Mouse (Mus musculus) liver, embryonic 15.5 days (tissue): ENCODE measurements around the gene Car15. TPM values are rescaled to one million over a fixed set of nuclear protein-coding genes. Genes with fewer than 3 reads are reported as not detected.

Experiments used
- ATAC-seq: fragments of 200-750 bp; cut with Nextera tagmentation; 2 replicates; pipeline ENCODE4 v1.8.0; 2017; ENCODE audit warnings: moderate number of reproducible peaks, mild to moderate bottlenecking, moderate library complexity; ENCODE audit not compliant: insufficient read depth
- H3K27ac ChIP-seq: fragments of 300-500 bp; sonication (generic); replicated peaks from 2 replicates; pipeline ENCODE4 v1.5.1; 2015; ENCODE audit warnings: mild to moderate bottlenecking, inconsistent platforms
- H3K27me3 ChIP-seq: fragments of 300-500 bp; sonication (generic); 2 replicates; pipeline ENCODE4 v1.6.1; 2015; ENCODE audit warnings: mild to moderate bottlenecking, inconsistent platforms
- H3K36me3 ChIP-seq: fragments of 300-500 bp; sonication (generic); replicated peaks from 2 replicates; pipeline ENCODE4 v1.6.1; 2015; ENCODE audit warnings: moderate library complexity, mild to moderate bottlenecking, inconsistent platforms
- H3K4me1 ChIP-seq: fragments of 300-500 bp; sonication (generic); replicated peaks from 2 replicates; pipeline ENCODE4 v1.6.1; 2015; ENCODE audit warnings: inconsistent platforms
- H3K4me2 ChIP-seq: fragments of 300-500 bp; sonication (generic); 2 replicates; pipeline ENCODE4 v1.6.1; 2015; ENCODE audit warnings: moderate library complexity, mild to moderate bottlenecking, inconsistent platforms
- H3K4me3 ChIP-seq: fragments of 300-500 bp; sonication (generic); replicated peaks from 2 replicates; pipeline ENCODE4 v1.5.1; 2015; ENCODE audit warnings: mild to moderate bottlenecking, inconsistent platforms
- H3K9ac ChIP-seq: fragments of 300-500 bp; sonication (generic); 2 replicates; pipeline ENCODE4 v1.6.1; 2015; ENCODE audit warnings: moderate library complexity, mild to moderate bottlenecking, inconsistent platforms
- H3K9me3 ChIP-seq: fragments of 300-500 bp; sonication (generic); replicated peaks from 2 replicates; pipeline ENCODE4 v1.6.1; 2016; ENCODE audit warnings: inconsistent platforms
- WGBS: fragments of 180-500 bp; shearing (Covaris S2); methylation state at CpG from one replicate; pipeline ENCODE4 v1.1.7; 2015; ENCODE audit warnings: mixed read lengths; ENCODE audit not compliant: insufficient replicate concordance; 5-methylcytosine and 5-hydroxymethylcytosine counted together
- polyA plus RNA-seq: library from polyadenylated mRNA; unstranded; fragments of >200 nt; fragmentation: Nextera tagmentation; extraction: Ambion mirVana; gene quantifications from 2 replicates; pipeline ENCODE4 v1.2.1, GENCODE M21; 2015

Gene Car15
- polyA plus RNA-seq, 1 experiment from 2014 or later = 0.55 TPM

- WGBS = 82% methylated on average over 2 of the region's 2 CpGs
- no peak overlapping the region for H3K4me3 ChIP-seq
These were observed 15.1 kb upstream of the Car15 start for GRCm38 (mm10) chr16:17853263-17853662.

GRCm38 (mm10) chr16:17851860-17852259 lies 13.7 kb upstream of the Car15 start:
- H3K36me3 ChIP-seq = peaks cover 88% of the 10 kb centered on the region
- WGBS = 85% methylated on average over 1 of the region's 1 CpGs

More at GRCm38 (mm10) chr16:17853263-17853662, 15.1 kb upstream of the Car15 start:
- Histone ChIP-seq H3K4me2 (no peak overlapping the region), H3K27me3 (no peaks in the 10 kb centered on the region), H3K9me3 (no peaks in the 10 kb centered on the region), H3K4me1 (no peaks in the 10 kb centered on the region), H3K36me3 (peaks cover 89% of the 10 kb centered on the region), H3K27ac (no peak overlapping the region), H3K9ac (no peak overlapping the region)
- no peak for ATAC-seq

GRCm38 (mm10) chr16:17851331-17851730 lies 13.2 kb upstream of the Car15 start:
- H3K27me3 ChIP-seq = no peaks in the 10 kb centered on the region
- H3K36me3 ChIP-seq = peaks cover 88% of the 10 kb centered on the region
- H3K27ac ChIP-seq = no peak overlapping the region
- WGBS = 87% methylated on average over 5 of the region's 5 CpGs
- no peak for ATAC-seq
- H3K4me3 ChIP-seq = no peak overlapping the region
- H3K9ac ChIP-seq = no peak overlapping the region
- H3K4me2 ChIP-seq = no peak overlapping the region
- H3K9me3 ChIP-seq = no peaks in the 10 kb centered on the region
- no peaks in the 10 kb centered on the region for H3K4me1 ChIP-seq

More at GRCm38 (mm10) chr16:17851860-17852259, 13.7 kb upstream of the Car15 start:
- Histone ChIP-seq H3K4me2 (no peak overlapping the region), H3K9ac (no peak overlapping the region), H3K9me3 (no peaks in the 10 kb centered on the region), H3K27ac (no peak overlapping the region), H3K27me3 (no peaks in the 10 kb centered on the region), H3K4me3 (no peak overlapping the region), H3K4me1 (no peaks in the 10 kb centered on the region)
- ATAC-seq = no peak

GRCm38 (mm10) chr16:17849486-17849885 lies 11.3 kb upstream of the Car15 start:
- 69% methylated on average over 6 of the region's 6 CpGs for WGBS
- no peak overlapping the region for H3K27ac ChIP-seq
- peaks cover 91% of the 10 kb centered on the region for H3K36me3 ChIP-seq

GRCm38 (mm10) chr16:17848928-17849327 lies 10.8 kb upstream of the Car15 start:
- Histone ChIP-seq H3K36me3 (peaks cover 91% of the 10 kb centered on the region), H3K27me3 (no peaks in the 10 kb centered on the region)
- WGBS = 20% methylated on average over 1 of the region's 1 CpGs

More at GRCm38 (mm10) chr16:17849486-17849885, 11.3 kb upstream of the Car15 start:
- H3K4me3 ChIP-seq = no peak overlapping the region
- ATAC-seq = no peak
- no peaks in the 10 kb centered on the region for H3K27me3 ChIP-seq
- no peak overlapping the region for H3K9ac ChIP-seq
- H3K9me3 ChIP-seq = no peaks in the 10 kb centered on the region
- H3K4me2 ChIP-seq = no peak overlapping the region
- H3K4me1 ChIP-seq = no peaks in the 10 kb centered on the region

GRCm38 (mm10) chr16:17848431-17848830 lies 10.3 kb upstream of the Car15 start:
- Histone ChIP-seq H3K27me3 (no peaks in the 10 kb centered on the region), H3K27ac (no peak overlapping the region), H3K9me3 (no peaks in the 10 kb centered on the region), H3K9ac (no peak overlapping the region), H3K4me3 (no peak overlapping the region), H3K36me3 (peaks cover 92% of the 10 kb centered on the region), H3K4me1 (no peaks in the 10 kb centered on the region), H3K4me2 (no peak overlapping the region)
- 83% methylated on average over 6 of the region's 6 CpGs for WGBS
- ATAC-seq = no peak

More at GRCm38 (mm10) chr16:17848928-17849327, 10.8 kb upstream of the Car15 start:
- Histone ChIP-seq H3K4me2 (no peak overlapping the region), H3K4me3 (no peak overlapping the region), H3K27ac (no peak overlapping the region), H3K9ac (no peak overlapping the region), H3K9me3 (no peaks in the 10 kb centered on the region), H3K4me1 (no peaks in the 10 kb centered on the region)
- ATAC-seq = no peak

DNA sequence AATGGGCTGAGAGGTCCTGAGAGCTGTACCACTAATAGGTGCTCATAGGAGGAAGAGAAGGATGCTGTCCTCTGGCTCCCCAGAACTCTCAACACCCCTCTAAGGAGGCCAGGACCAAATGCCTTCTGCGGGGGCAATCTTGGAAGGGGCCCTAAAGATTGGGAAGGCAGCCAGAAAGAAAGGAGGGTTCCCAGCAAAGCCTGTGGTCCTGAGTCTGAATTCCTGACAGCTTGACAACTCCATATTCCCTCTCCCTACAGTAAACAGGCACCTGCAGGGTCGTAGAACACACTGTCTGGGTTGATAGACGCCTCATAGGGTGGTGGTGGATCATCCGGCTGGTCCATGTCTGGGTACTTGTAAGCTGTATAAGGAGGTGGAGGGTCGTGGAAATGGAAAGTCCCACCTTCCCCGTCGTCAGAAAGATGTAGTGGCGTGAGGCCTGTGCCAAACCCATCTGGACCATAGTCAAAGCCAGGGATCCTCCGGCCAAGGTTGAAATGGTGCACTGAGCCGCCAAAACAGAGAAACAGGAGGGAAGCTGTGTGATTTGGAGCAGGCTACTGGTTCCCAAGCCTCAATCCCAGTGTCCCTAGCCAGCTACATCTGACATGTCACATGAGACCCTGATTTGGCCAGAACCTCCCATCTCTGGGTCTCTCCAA lies 5.7 kb upstream of the Car15 start:
- peaks cover 81% of the 10 kb centered on the region for H3K36me3 ChIP-seq
- H3K9ac ChIP-seq = no peak overlapping the region

DNA sequence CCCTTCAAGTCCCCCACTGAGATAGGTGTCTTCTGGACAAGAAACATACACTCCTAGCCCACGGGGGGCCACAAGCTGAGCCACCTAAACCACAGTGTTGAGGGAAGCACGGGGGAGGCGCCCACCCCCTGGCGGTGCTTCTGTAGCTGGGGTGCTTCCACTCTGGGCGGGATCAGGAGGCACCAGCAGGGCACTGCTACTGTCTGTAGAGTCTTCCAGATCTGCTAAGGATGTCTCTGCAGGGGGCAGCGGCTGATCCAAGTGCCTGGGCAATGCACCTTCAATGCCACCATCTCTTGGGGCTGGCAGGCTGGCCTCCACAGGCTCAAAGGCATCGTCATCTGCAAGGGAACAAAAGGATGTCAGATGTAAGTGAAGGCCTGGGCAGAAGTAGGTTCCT lies 4.3 kb upstream of the Car15 start:
- H3K4me1 ChIP-seq = no peaks in the 10 kb centered on the region
- WGBS = 79% methylated on average over 7 of the region's 7 CpGs

More for the DNA sequence above, 5.7 kb upstream of the Car15 start:
- Histone ChIP-seq H3K4me3 (no peak overlapping the region), H3K4me1 (no peaks in the 10 kb centered on the region), H3K9me3 (no peaks in the 10 kb centered on the region), H3K27me3 (no peaks in the 10 kb centered on the region), H3K27ac (no peak overlapping the region), H3K4me2 (no peak overlapping the region)
- WGBS = 80% methylated on average over 10 of the region's 10 CpGs
- no peak for ATAC-seq

GRCm38 (mm10) chr16:17839976-17840375 lies 1.8 kb upstream of the Car15 start:
- no peaks in the 10 kb centered on the region for H3K9me3 ChIP-seq
- 75% methylated on average over 4 of the region's 4 CpGs for WGBS
- no peak overlapping the region for H3K4me3 ChIP-seq
- peaks cover 43% of the 10 kb centered on the region for H3K36me3 ChIP-seq
- H3K27me3 ChIP-seq = peaks cover 33% of the 10 kb centered on the region
- H3K4me1 ChIP-seq = no peaks in the 10 kb centered on the region
- no peak overlapping the region for H3K4me2 ChIP-seq
- H3K9ac ChIP-seq = no peak overlapping the region
- no peak for ATAC-seq
- no peak overlapping the region for H3K27ac ChIP-seq

More for the DNA sequence above, 4.3 kb upstream of the Car15 start:
- H3K9me3 ChIP-seq = no peaks in the 10 kb centered on the region
- ATAC-seq = no peak
- H3K4me2 ChIP-seq = no peak overlapping the region
- H3K27me3 ChIP-seq = peaks cover 8% of the 10 kb centered on the region
- H3K9ac ChIP-seq = no peak overlapping the region
- no peak overlapping the region for H3K27ac ChIP-seq
- peaks cover 68% of the 10 kb centered on the region for H3K36me3 ChIP-seq
- H3K4me3 ChIP-seq = no peak overlapping the region

DNA sequence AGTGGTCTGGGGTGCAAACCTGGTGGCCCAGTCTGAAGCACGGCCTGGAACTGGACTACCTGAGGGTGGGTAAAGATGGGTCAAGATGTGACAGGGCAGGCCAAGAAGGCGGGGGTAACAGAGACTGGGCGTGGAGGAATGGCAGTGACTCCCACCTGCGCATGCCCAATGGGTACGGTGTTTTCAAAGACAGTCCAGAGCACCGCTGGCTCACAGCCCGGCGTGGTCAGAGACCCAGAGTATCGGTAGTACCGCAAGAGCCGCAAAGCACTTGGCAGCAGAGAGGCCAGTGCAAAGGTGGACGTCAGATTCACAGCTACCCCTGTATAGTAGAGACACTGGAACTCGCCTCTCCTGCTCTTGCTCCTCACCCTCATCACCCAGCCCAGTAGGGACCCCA lies 2.7 kb downstream of the Car15 start:
- H3K4me1 ChIP-seq = peaks cover 14% of the 10 kb centered on the region
- peaks cover 78% of the 10 kb centered on the region for H3K27me3 ChIP-seq
- H3K36me3 ChIP-seq = no peaks in the 10 kb centered on the region
- no peak overlapping the region for H3K4me2 ChIP-seq
- H3K4me3 ChIP-seq = no peak overlapping the region
- H3K9me3 ChIP-seq = no peaks in the 10 kb centered on the region
- no peak overlapping the region for H3K27ac ChIP-seq
- no peak overlapping the region for H3K9ac ChIP-seq
- no peak for ATAC-seq
- 44% methylated on average over 13 of the region's 13 CpGs for WGBS

GRCm38 (mm10) chr16:17834543-17834942 lies 3.6 kb downstream of the Car15 start:
- Histone ChIP-seq H3K36me3 (no peaks in the 10 kb centered on the region), H3K9me3 (no peaks in the 10 kb centered on the region), H3K4me2 (no peak overlapping the region), H3K4me3 (peak overlapping the region; percentile 48; the same call in 1 of the 2 replicates), H3K27me3 (peaks cover 87% of the 10 kb centered on the region), H3K4me1 (peaks cover 14% of the 10 kb centered on the region), H3K27ac (no peak overlapping the region), H3K9ac (no peak overlapping the region)
- ATAC-seq = no peak
- WGBS = 32% methylated on average over 7 of the region's 7 CpGs
